Mouse (Mus musculus) MEL (cell line): ENCODE results near the gene Snapc2. TPM values are rescaled to one million over a fixed set of nuclear protein-coding genes. Genes with fewer than 3 reads are reported as not detected.

ENCODE experiments used
- DNase-seq: peaks from one replicate; pipeline ENCODE4 v3.0.0; 2011; ENCODE audit warnings: low read depth, low spot score
- H3K27ac ChIP-seq: 2 replicates; pipeline ENCODE4 v1.5.1; 2012; ENCODE audit warnings: low read depth, mild to moderate bottlenecking, control low read depth, low read length, moderate library complexity; ENCODE audit not compliant: control insufficient read depth
- H3K27me3 ChIP-seq, 2 experiments: fragments of 150-350 bp in 1 of 2; sonication (generic) in 1 of 2; 2 replicates each; pipeline ENCODE4 v1.6.1; 2012; ENCODE audit warnings: low read length in 2 of 2, mild to moderate bottlenecking in 2 of 2, improper control_type of control experiment in 1 of 2, moderate library complexity in 1 of 2; ENCODE audit not compliant: insufficient read depth in 2 of 2, control insufficient read depth in 1 of 2
- H3K36me3 ChIP-seq, 2 experiments: 2 replicates each; pipeline ENCODE4 v1.6.1; 2012 to 2014; ENCODE audit warnings: low read length in 2 of 2, improper control_type of control experiment in 1 of 2, inconsistent platforms in 1 of 2, mild to moderate bottlenecking in 1 of 2; ENCODE audit not compliant: insufficient read depth in 2 of 2, control insufficient read depth in 1 of 2
- H3K4me1 ChIP-seq, 2 experiments: fragments of 150-350 bp in 1 of 2; sonication (generic) in 1 of 2; 2 replicates each; pipeline ENCODE4 v1.6.1; 2012; ENCODE audit warnings: low read length in 2 of 2, improper control_type of control experiment in 1 of 2, mild to moderate bottlenecking in 1 of 2; ENCODE audit not compliant: insufficient read depth in 2 of 2, control insufficient read depth in 1 of 2
- H3K4me3 ChIP-seq, 2 experiments: fragments of 150-350 bp in 1 of 2; sonication (generic) in 1 of 2; 2 replicates each; pipeline ENCODE4 v1.5.1; 2012; ENCODE audit warnings: low read depth in 2 of 2, low read length in 2 of 2, mild to moderate bottlenecking in 2 of 2, moderate library complexity in 2 of 2, control low read depth in 1 of 2, improper control_type of control experiment in 1 of 2; ENCODE audit not compliant: control insufficient read depth in 1 of 2, insufficient read depth in 1 of 2
- H3K79me2 ChIP-seq: 2 replicates; pipeline ENCODE4 v1.6.1; 2012; ENCODE audit warnings: mild to moderate bottlenecking, low read length, moderate library complexity; ENCODE audit not compliant: control insufficient read depth, poor library complexity, insufficient read depth
- H3K9ac ChIP-seq: 2 replicates; pipeline ENCODE4 v1.6.1; 2012; ENCODE audit warnings: low read depth, mild to moderate bottlenecking, control low read depth, low read length, moderate library complexity; ENCODE audit not compliant: control insufficient read depth, poor library complexity, severe bottlenecking
- H3K9me3 ChIP-seq: fragments of 150-350 bp; sonication (generic); replicated peaks from 2 replicates; pipeline ENCODE4 v1.6.1; 2012; ENCODE audit warnings: mild to moderate bottlenecking, low read length, improper control_type of control experiment, moderate library complexity; ENCODE audit not compliant: insufficient read depth
- CHD1 ChIP-seq: IDR thresholded peaks from 2 replicates; pipeline ENCODE4 v1.6.1; 2012; ENCODE audit warnings: low read depth, mild to moderate bottlenecking, inconsistent platforms, low read length, improper control_type of control experiment
- CHD2 ChIP-seq: IDR thresholded peaks from 2 replicates; pipeline ENCODE4 v1.6.1; 2011; ENCODE audit warnings: low read length, improper control_type of control experiment
- E2F4 ChIP-seq: IDR thresholded peaks from 2 replicates; pipeline ENCODE4 v1.6.1; 2011; ENCODE audit warnings: low read depth, low read length, improper control_type of control experiment, borderline replicate concordance
- ELF1 ChIP-seq: IDR thresholded peaks from 2 replicates; pipeline ENCODE4 v1.6.1; 2014; ENCODE audit warnings: low read depth, mild to moderate bottlenecking, inconsistent platforms, low read length, improper control_type of control experiment, moderate library complexity
- ETS1 ChIP-seq: IDR thresholded peaks from 2 replicates; pipeline ENCODE4 v1.6.1; 2012; ENCODE audit warnings: low read depth, mild to moderate bottlenecking, inconsistent platforms, low read length, improper control_type of control experiment, moderate library complexity
- GABPA ChIP-seq: IDR thresholded peaks from 2 replicates; pipeline ENCODE4 v1.6.1; 2012; ENCODE audit warnings: low read depth, mild to moderate bottlenecking, inconsistent platforms, low read length, improper control_type of control experiment, moderate library complexity
- GATA1 ChIP-seq: IDR thresholded peaks from 2 replicates; pipeline ENCODE4 v1.6.1; 2011; ENCODE audit warnings: low read depth, low read length, improper control_type of control experiment
- HCFC1 ChIP-seq: IDR thresholded peaks from 2 replicates; pipeline ENCODE4 v1.6.1; 2012; ENCODE audit warnings: low read depth, mild to moderate bottlenecking, inconsistent platforms, low read length, improper control_type of control experiment, moderate library complexity
- JUND ChIP-seq: IDR thresholded peaks from 2 replicates; pipeline ENCODE4 v1.6.1; 2011; ENCODE audit warnings: low read depth, mild to moderate bottlenecking, improper control_type of control experiment, low read length
- MAFK ChIP-seq: IDR thresholded peaks from 2 replicates; pipeline ENCODE4 v1.6.1; 2011; ENCODE audit warnings: low read depth, mild to moderate bottlenecking, low read length, improper control_type of control experiment, borderline replicate concordance
- MAX ChIP-seq: IDR thresholded peaks from 2 replicates; pipeline ENCODE4 v1.6.1; 2011; ENCODE audit warnings: low read length, improper control_type of control experiment
- MAZ ChIP-seq: IDR thresholded peaks from 2 replicates; pipeline ENCODE4 v1.6.1; 2012; ENCODE audit warnings: low read depth, mild to moderate bottlenecking, inconsistent platforms, low read length, improper control_type of control experiment
- MXI1 ChIP-seq: IDR thresholded peaks from 2 replicates; pipeline ENCODE4 v1.6.1; 2011; ENCODE audit warnings: mild to moderate bottlenecking, low read depth, low read length, improper control_type of control experiment
- MYB ChIP-seq: IDR thresholded peaks from 2 replicates; pipeline ENCODE4 v1.6.1; 2011; ENCODE audit warnings: mild to moderate bottlenecking, low read depth, low read length, improper control_type of control experiment
- MYC ChIP-seq: IDR thresholded peaks from 2 replicates; pipeline ENCODE4 v1.6.1; 2011; ENCODE audit warnings: low read depth, mild to moderate bottlenecking, low read length, improper control_type of control experiment, moderate library complexity
- NELFE ChIP-seq: IDR thresholded peaks from 2 replicates; pipeline ENCODE4 v1.6.1; 2011; ENCODE audit warnings: low read depth, low read length, improper control_type of control experiment
- NRF1 ChIP-seq: IDR thresholded peaks from 2 replicates; pipeline ENCODE4 v1.6.1; 2014; ENCODE audit warnings: low read depth, mild to moderate bottlenecking, inconsistent platforms, low read length, improper control_type of control experiment, moderate library complexity; ENCODE audit not compliant: poor library complexity, insufficient read depth, severe bottlenecking
- POLR2A ChIP-seq, 2 experiments: IDR thresholded peaks; 2 replicates each; pipeline ENCODE4 v1.6.1; 2011 to 2012; ENCODE audit warnings: low read length in 2 of 2, mild to moderate bottlenecking in 2 of 2, control low read depth in 1 of 2, improper control_type of control experiment in 1 of 2, low read depth in 1 of 2, moderate library complexity in 1 of 2; ENCODE audit not compliant: control insufficient read depth in 1 of 2, insufficient read depth in 1 of 2, poor library complexity in 1 of 2
- POLR2AphosphoS2 ChIP-seq: IDR thresholded peaks from 2 replicates; pipeline ENCODE4 v1.6.1; 2011; ENCODE audit warnings: low read length, improper control_type of control experiment
- POLR2AphosphoS5 ChIP-seq: IDR thresholded peaks from 2 replicates; pipeline ENCODE4 v1.6.1; 2012; ENCODE audit warnings: low read depth, borderline replicate concordance, mild to moderate bottlenecking, inconsistent platforms, low read length, moderate library complexity, mixed read lengths
- SIN3A ChIP-seq: IDR thresholded peaks from 2 replicates; pipeline ENCODE4 v1.6.1; 2012; ENCODE audit warnings: low read length, improper control_type of control experiment, inconsistent platforms
- SMC3 ChIP-seq: IDR thresholded peaks from 2 replicates; pipeline ENCODE4 v1.6.1; 2011; ENCODE audit warnings: low read depth, low read length, improper control_type of control experiment
- TAL1 ChIP-seq: IDR thresholded peaks from 2 replicates; pipeline ENCODE4 v1.6.1; 2012; ENCODE audit warnings: mild to moderate bottlenecking, inconsistent platforms, low read length, moderate library complexity, mixed read lengths
- TBP ChIP-seq: IDR thresholded peaks from 2 replicates; pipeline ENCODE4 v1.8.0; 2011; ENCODE audit warnings: low read depth, low read length, improper control_type of control experiment
- TCF12 ChIP-seq: IDR thresholded peaks from 2 replicates; pipeline ENCODE4 v1.6.1; 2014; ENCODE audit warnings: low read depth, mild to moderate bottlenecking, inconsistent platforms, low read length, improper control_type of control experiment, moderate library complexity
- UBTF ChIP-seq: IDR thresholded peaks from 2 replicates; pipeline ENCODE4 v1.6.1; 2012; ENCODE audit warnings: low read depth, mild to moderate bottlenecking, inconsistent platforms, low read length, improper control_type of control experiment, moderate library complexity, borderline replicate concordance; ENCODE audit not compliant: insufficient read depth
- USF2 ChIP-seq, 2 experiments: IDR thresholded peaks; 2 replicates each; pipeline ENCODE4 v1.6.1; 2011 to 2012; ENCODE audit warnings: improper control_type of control experiment in 2 of 2, low read length in 2 of 2, borderline replicate concordance in 1 of 2, inconsistent platforms in 1 of 2, low read depth in 1 of 2, mild to moderate bottlenecking in 1 of 2; ENCODE audit not compliant: insufficient read depth in 1 of 2
- ZKSCAN1 ChIP-seq: IDR thresholded peaks from 2 replicates; pipeline ENCODE4 v1.6.1; 2012; ENCODE audit warnings: low read depth, mild to moderate bottlenecking, inconsistent platforms, low read length, improper control_type of control experiment, moderate library complexity
- ZMIZ1 ChIP-seq: IDR thresholded peaks from 2 replicates; pipeline ENCODE4 v1.6.1; 2012; ENCODE audit warnings: low read depth, mild to moderate bottlenecking, inconsistent platforms, low read length, improper control_type of control experiment, moderate library complexity
- ZNF384 ChIP-seq: IDR thresholded peaks from 2 replicates; pipeline ENCODE4 v1.6.1; 2012; ENCODE audit warnings: low read depth, mild to moderate bottlenecking, inconsistent platforms, low read length, improper control_type of control experiment
- polyA plus RNA-seq, 2 experiments: library from polyadenylated mRNA; stranded (reverse) in 1 of 2; unstranded in 1 of 2; fragments of >175 nt in 1 of 2; fragments of >200 nt in 1 of 2; gene quantifications; 2 replicates each; pipeline versions ENCODE4 v1.2.1 to v1.2.4; 2012; ENCODE audit warnings: low replicate concordance in 2 of 2, low read depth in 1 of 2; ENCODE audit not compliant: insufficient read length in 2 of 2, insufficient read depth in 1 of 2, missing spikeins in 1 of 2
- total RNA-seq: library from RNA; depleted of rRNA; stranded (reverse); fragments of 300-350 nt; gene quantifications from 2 replicates; pipeline ENCODE4 v1.2.3, GENCODE M21; 2012; rRNA removed

The Snapc2 gene
- total RNA-seq (23.9 and 24.2 TPM in 2 replicates), polyA plus RNA-seq (10 to 100 TPM in 1 of 2 experiments, not detected in 1; 46.2 TPM)

- Histone ChIP-seq H3K9me3 (no peaks in the 10 kb centered on the region), H3K79me2 (peaks cover 1% of the 10 kb centered on the region), H3K27ac (peak within 1 kb of the TSS; percentile 80), H3K4me1 (peaks cover 0 to 15% of the 10 kb centered on the region in 2 experiments; a peak in 2 of 4 replicates), H3K4me3 (peak within 1 kb of the TSS; percentile 73 to 83), H3K27me3 (no peaks in the 10 kb centered on the region), H3K9ac (peak within 1 kb of the TSS; percentile 95), H3K36me3 (peaks cover 0 to 6% of the 10 kb centered on the region in 2 experiments; a peak in 2 of 4 replicates)
- peak; percentile 98 for DNase-seq
- TF ChIP-seq HCFC1 = peak; percentile 91
- TF ChIP-seq SIN3A = peak; percentile 97
- TF ChIP-seq POLR2AphosphoS5 = no peak
- peak; percentile 57 to 75; a peak in 3 of 4 replicates for TF ChIP-seq POLR2A (IDR thresholded peaks at IDR 0.05; ENCODE audit: control insufficient read depth in 1 of 2, insufficient read depth in 1 of 2, low read depth in 1 of 2, low read length in 2 of 2, poor library complexity in 1 of 2)
- 0 out of 2 replicates have a peak, but pooled peaks have one; percentile 33 for TF ChIP-seq ETS1
- TF ChIP-seq POLR2AphosphoS2 = no peak
- TF ChIP-seq USF2 (IDR thresholded peaks at IDR 0.05; ENCODE audit: borderline replicate concordance in 1 of 2, insufficient read depth in 1 of 2, low read depth in 1 of 2, low read length in 2 of 2) = no peak
- no peak for TF ChIP-seq E2F4
- no peak for TF ChIP-seq TAL1
- TF ChIP-seq CHD1 = no peak
- TF ChIP-seq MAX = no peak; the same call in 1 of the 2 replicates
- peak; percentile 72 for TF ChIP-seq NELFE
- no peak for TF ChIP-seq CHD2
- TF ChIP-seq MYC = peak; percentile 42; the same call in 1 of the 2 replicates
- peak; percentile 78 for TF ChIP-seq ZMIZ1
- TF ChIP-seq MAFK = no peak
- no peak for TF ChIP-seq GABPA
- TF ChIP-seq SMC3 = no peak; the same call in 1 of the 2 replicates
- peak; percentile 94 for TF ChIP-seq ELF1
- TF ChIP-seq ZNF384 = no peak
- no peak for TF ChIP-seq NRF1
- peak; percentile 63; the same call in 1 of the 2 replicates for TF ChIP-seq MAZ
- no peak for TF ChIP-seq JUND
- no peak for TF ChIP-seq ZKSCAN1
- TF ChIP-seq GATA1 = no peak
- peak; percentile 17; the same call in 1 of the 2 replicates for TF ChIP-seq TCF12
- TF ChIP-seq UBTF = no peak
- TF ChIP-seq MYB = no peak
- TF ChIP-seq MXI1 = peak; percentile 87
- TF ChIP-seq TBP = 0 out of 2 replicates have a peak, but pooled peaks have one; percentile 30
Observed at GRCm38 (mm10) chr8:4252934-4253841, at the start of gene Snapc2. Gene Snapc2, plus strand, starts transcription at chr8:4253080.
